Mouse (Mus musculus) forebrain, embryonic 15.5 days (tissue): ENCODE data around the gene Vmn1r11. TPM values are rescaled to one million over a fixed set of nuclear protein-coding genes. Genes with fewer than 3 reads are reported as not detected.

Source experiments
- ATAC-seq: fragments of 200-750 bp; cut with Nextera tagmentation; replicated peaks from 2 replicates; pipeline ENCODE4 v1.8.0; 2017; ENCODE audit warnings: mild to moderate bottlenecking, moderate TSS enrichment, moderate library complexity
- H3K27ac ChIP-seq: fragments of 300-500 bp; sonication (generic); replicated peaks from 2 replicates; pipeline ENCODE4 v1.5.1; 2015; ENCODE audit warnings: mild to moderate bottlenecking, inconsistent platforms
- H3K27me3 ChIP-seq: fragments of 300-500 bp; sonication (generic); 2 replicates; pipeline ENCODE4 v1.6.1; 2015; ENCODE audit warnings: inconsistent platforms
- H3K36me3 ChIP-seq: fragments of 300-500 bp; sonication (generic); 2 replicates; pipeline ENCODE4 v1.6.1; 2015; ENCODE audit warnings: mild to moderate bottlenecking, inconsistent platforms
- H3K4me1 ChIP-seq: fragments of 300-500 bp; sonication (generic); 2 replicates; pipeline ENCODE4 v1.6.1; 2015; ENCODE audit warnings: inconsistent platforms
- H3K4me2 ChIP-seq: fragments of 300-500 bp; sonication (generic); replicated peaks from 2 replicates; pipeline ENCODE4 v1.6.1; 2015; ENCODE audit warnings: mild to moderate bottlenecking, inconsistent platforms
- H3K4me3 ChIP-seq: fragments of 300-500 bp; sonication (generic); 2 replicates; pipeline ENCODE4 v1.5.1; 2015; ENCODE audit warnings: mild to moderate bottlenecking, inconsistent platforms
- H3K9ac ChIP-seq: fragments of 300-500 bp; sonication (generic); replicated peaks from 2 replicates; pipeline ENCODE4 v1.6.1; 2015; ENCODE audit warnings: mild to moderate bottlenecking, inconsistent platforms
- H3K9me3 ChIP-seq: fragments of 300-500 bp; sonication (generic); 2 replicates; pipeline ENCODE4 v1.6.1; 2016; ENCODE audit warnings: inconsistent platforms
- WGBS: fragments of 180-500 bp; shearing (Covaris S2); methylation state at CpG from one replicate; pipeline ENCODE4 v1.1.7; 2015; ENCODE audit warnings: mixed read lengths; 5-methylcytosine and 5-hydroxymethylcytosine counted together
- polyA plus RNA-seq: library from polyadenylated mRNA; unstranded; fragments of >200 nt; fragmentation: Nextera tagmentation; extraction: Ambion mirVana; gene quantifications from 2 replicates; pipeline ENCODE4 v1.2.1, GENCODE M21; 2015

The Vmn1r11 gene
- not detected in 2 replicates for polyA plus RNA-seq

DNA sequence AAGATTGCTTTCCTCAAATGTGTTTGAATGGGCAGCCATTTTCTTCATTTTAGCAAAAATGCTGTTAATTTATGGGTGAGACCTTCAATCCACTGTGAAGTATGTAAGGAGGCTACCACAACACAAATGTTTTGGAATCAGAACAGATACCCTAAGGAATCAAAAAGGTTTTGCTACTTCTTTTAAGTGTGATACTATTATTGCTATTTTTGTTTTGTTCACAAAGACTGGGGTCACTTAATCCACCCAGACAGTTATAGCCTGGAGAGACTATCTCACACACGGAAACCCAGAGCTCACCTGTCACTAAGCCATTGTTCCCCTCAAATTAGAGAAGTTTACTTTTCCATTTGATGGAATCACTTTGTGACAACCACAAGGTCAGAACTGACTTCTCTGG lies at the start of gene Vmn1r11:
Vmn1r11 (plus strand) TSS at position 301 of the 400 bp plus-strand sequence.
- H3K36me3 ChIP-seq: no peaks in the 10 kb centered on the region
- no peaks in the 10 kb centered on the region for H3K27me3 ChIP-seq
- H3K4me2 ChIP-seq: no peak within 1 kb of the TSS
- H3K9me3 ChIP-seq: no peaks in the 10 kb centered on the region
- WGBS: 76% methylated on average over 1 of the region's 1 CpGs
- no peak within 1 kb of the TSS for H3K4me3 ChIP-seq
- no peak within 1 kb of the TSS for H3K9ac ChIP-seq
- no peaks in the 10 kb centered on the region for H3K4me1 ChIP-seq
- H3K27ac ChIP-seq: no peak within 1 kb of the TSS
- ATAC-seq: no peak

DNA sequence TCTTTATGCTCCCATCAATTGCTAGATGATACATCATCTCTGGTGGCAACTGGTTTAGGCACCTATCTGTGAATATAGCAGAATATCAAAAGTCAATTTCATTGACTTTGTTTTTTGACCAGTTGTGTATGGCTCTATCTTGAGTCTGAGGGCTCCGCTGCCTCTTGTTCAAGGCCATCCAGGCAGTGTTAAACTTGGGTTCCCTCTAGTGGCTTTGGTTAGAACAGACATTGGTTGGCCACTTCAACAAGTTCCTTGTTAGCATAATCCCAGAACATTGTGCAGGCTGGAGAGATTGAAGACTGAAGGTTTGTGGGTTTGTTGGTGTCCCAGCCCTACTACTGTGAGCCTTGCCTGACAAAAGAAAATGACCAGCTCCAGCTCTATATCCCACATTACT lies 26.9 kb upstream of the Vmn1r11 start:
- H3K27me3 ChIP-seq: no peaks in the 10 kb centered on the region
- no peaks in the 10 kb centered on the region for H3K36me3 ChIP-seq
- H3K4me3 ChIP-seq: no peak overlapping the region
- WGBS: 68% methylated on average over 1 of the region's 1 CpGs
- H3K4me2 ChIP-seq: no peak overlapping the region
- H3K27ac ChIP-seq: no peak overlapping the region
- no peaks in the 10 kb centered on the region for H3K4me1 ChIP-seq
- no peaks in the 10 kb centered on the region for H3K9me3 ChIP-seq
- no peak for ATAC-seq
- H3K9ac ChIP-seq: no peak overlapping the region

- ATAC-seq: no peak
- Histone ChIP-seq H3K27me3 (no peaks in the 10 kb centered on the region), H3K4me1 (no peaks in the 10 kb centered on the region), H3K36me3 (no peaks in the 10 kb centered on the region), H3K27ac (no peak within 1 kb of the TSS), H3K9me3 (no peaks in the 10 kb centered on the region), H3K9ac (no peak within 1 kb of the TSS), H3K4me2 (no peak within 1 kb of the TSS), H3K4me3 (no peak within 1 kb of the TSS)
- WGBS: 89% methylated on average over 3 of the region's 3 CpGs
These were observed 24.1 kb upstream of the Vmn1r11 start, which contains the start of gene Vmn1r10 for GRCm38 (mm10) chr6:57109154-57109553. Gene Vmn1r10, plus strand, starts transcription at chr6:57109454.

DNA sequence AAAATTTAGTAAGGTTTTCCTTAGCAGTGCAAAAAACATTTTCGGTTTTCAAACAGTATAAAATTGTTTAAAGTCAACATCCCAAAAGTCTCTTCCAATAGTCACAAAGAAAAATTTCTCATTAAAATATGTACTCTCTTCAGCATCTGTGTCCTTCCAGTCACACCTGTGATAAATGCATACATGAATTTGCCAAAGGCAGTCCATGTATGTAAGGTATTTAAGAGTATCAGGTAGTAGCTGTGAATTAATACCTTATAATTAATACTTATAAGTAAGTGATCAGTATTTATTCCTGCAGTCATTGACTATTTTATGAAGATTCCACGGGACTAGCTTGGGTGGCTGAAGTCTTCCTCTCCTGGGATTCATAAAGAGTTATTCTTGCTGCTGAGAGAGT lies 23.4 kb downstream of the Vmn1r11 start, which contains the start of gene Vmn1r12:
Vmn1r12 (plus strand) TSS at position 301 of the 400 bp plus-strand sequence.
- Histone ChIP-seq H3K9ac (no peak within 1 kb of the TSS), H3K4me3 (no peak within 1 kb of the TSS), H3K36me3 (no peaks in the 10 kb centered on the region), H3K4me2 (no peak within 1 kb of the TSS), H3K4me1 (no peaks in the 10 kb centered on the region), H3K27ac (no peak within 1 kb of the TSS), H3K27me3 (no peaks in the 10 kb centered on the region), H3K9me3 (no peaks in the 10 kb centered on the region)
- 92% methylated on average over 2 of the region's 2 CpGs for WGBS
- no peak for ATAC-seq

Other genes starting within 250 kb of the Vmn1r11 start
- gene Nt5c3, start 209.5 kb upstream of the Vmn1r11 start, polyA plus RNA-seq: 150 and 159 TPM in 2 replicates
- gene Vmn1r4, start 209.4 kb upstream of the Vmn1r11 start, polyA plus RNA-seq: 0.29 and 0.43 TPM in 2 replicates
- gene Vmn1r5, start 163.2 kb upstream of the Vmn1r11 start, polyA plus RNA-seq: not detected in 2 replicates
- gene Vmn1r6, start 136.2 kb upstream of the Vmn1r11 start, polyA plus RNA-seq: not detected in 2 replicates
- not detected in 2 replicates for gene Vmn1r7, start 108.1 kb upstream of the Vmn1r11 start, polyA plus RNA-seq
- not detected in 2 replicates for gene Vmn1r8, start 101.2 kb upstream of the Vmn1r11 start, polyA plus RNA-seq
- not detected in 2 replicates for gene Vmn1r9, start 66.7 kb upstream of the Vmn1r11 start, polyA plus RNA-seq
- gene Vmn1r10, start 24.0 kb upstream of the Vmn1r11 start, polyA plus RNA-seq: not detected in 2 replicates
- gene Vmn1r12, start 23.5 kb downstream of the Vmn1r11 start, polyA plus RNA-seq: not detected in 2 replicates
- not detected in 2 replicates for gene Vmn1r13, start 69.8 kb downstream of the Vmn1r11 start, polyA plus RNA-seq
- gene Vmn1r14, start 98.2 kb downstream of the Vmn1r11 start, polyA plus RNA-seq: not detected in 2 replicates
- gene Vmn1r15, start 124.5 kb downstream of the Vmn1r11 start, polyA plus RNA-seq: not detected in 2 replicates
- not detected in 2 replicates for gene Vmn1r16, start 196.0 kb downstream of the Vmn1r11 start, polyA plus RNA-seq
- gene Vmn1r17, start 230.3 kb downstream of the Vmn1r11 start, polyA plus RNA-seq: not detected in 2 replicates